In the genomic region with DNA sequence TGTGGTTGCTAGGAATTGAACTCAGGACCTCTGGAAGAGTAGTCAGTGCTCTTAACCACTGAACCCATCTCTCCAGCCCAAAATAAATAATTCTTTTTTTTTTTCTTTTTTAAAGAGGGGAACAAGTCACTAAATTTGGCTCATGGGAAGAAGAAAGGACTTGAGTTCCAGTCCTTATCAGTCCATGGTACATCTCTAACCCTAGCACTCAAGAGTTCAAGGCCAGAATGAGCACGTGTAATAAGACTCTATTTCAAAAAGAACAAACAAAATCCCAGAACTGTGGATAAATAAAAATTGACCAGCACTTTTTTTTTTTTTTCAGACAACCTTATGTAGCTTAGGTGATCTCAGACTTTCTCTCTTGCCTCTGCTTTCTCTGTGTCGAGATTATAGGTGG, we compare ENCODE assay signal across 22 mouse cellular contexts. TPM values are rescaled to one million over a fixed set of nuclear protein-coding genes. Genes with fewer than 3 reads are reported as not detected.
"Had no signal": no experiment of that assay in that cellular context is flagged by ENCODE, and none has a peak within 500 bp of the region (broad histone marks: within the 10 kb centered on the region; RNA-seq: fewer than 3 reads in every experiment).

No protein-coding gene starts in this region.

- DNase-seq: lung, adult 18-20 months; lung, embryonic 14.5 days; lung, postnatal 10 days; lung, postnatal 4 days; retina, postnatal 1 day; right cerebral cortex, adult 18-20 months; right cerebral cortex, postnatal 25 days; right cerebral cortex, postnatal 4 days; spleen, adult 18-20 months; thymus, adult 18-20 months; thymus, postnatal 14 days; thymus, postnatal 36 days had no signal

- H3K27ac ChIP-seq: midbrain, embryonic 10.5 days; midbrain, embryonic 13.5 days; midbrain, embryonic 15.5 days; neural tube, embryonic 13.5 days; neural tube, embryonic 15.5 days had no signal

- H3K9me3 ChIP-seq: midbrain, embryonic 10.5 days; midbrain, embryonic 13.5 days; midbrain, embryonic 15.5 days; neural tube, embryonic 13.5 days; neural tube, embryonic 15.5 days had no signal

- H3K4me3 ChIP-seq: midbrain, embryonic 10.5 days; midbrain, embryonic 13.5 days; midbrain, embryonic 15.5 days; myocyte; neural tube, embryonic 13.5 days; neural tube, embryonic 15.5 days had no signal

- ATAC-seq: midbrain, embryonic 13.5 days; midbrain, embryonic 15.5 days had no signal

- H3K27me3 ChIP-seq: midbrain, embryonic 13.5 days; midbrain, embryonic 15.5 days; neural tube, embryonic 13.5 days; neural tube, embryonic 15.5 days had no signal

- H3K4me2 ChIP-seq: lung, embryonic 14.5 days; midbrain, embryonic 13.5 days; midbrain, embryonic 15.5 days; neural tube, embryonic 13.5 days; neural tube, embryonic 15.5 days had no signal

- H3K9ac ChIP-seq: lung, embryonic 14.5 days; midbrain, embryonic 13.5 days; midbrain, embryonic 15.5 days; neural tube, embryonic 13.5 days; neural tube, embryonic 15.5 days had no signal

- H3K4me1 ChIP-seq: neural tube, embryonic 15.5 days had no signal

RNA-seq across cellular contexts. Expression of a gene that starts 46.4 kb away (rescaled TPM):
- total RNA-seq: megakaryocyte, adult 5-6 weeks; megakaryocyte-erythroid progenitor cell, adult 5-6 weeks had no signal
- polyA plus RNA-seq: small intestine, adult 2 months; thymus, postnatal 0 days had no signal
